Mouse (Mus musculus) mesoderm, embryonic 11.5 days (tissue): ENCODE data around the gene Dnah17.

Experiments used
- DNase-seq: peaks from one replicate; pipeline ENCODE4 v3.0.0-alpha.2; 2012; ENCODE audit warnings: low read depth, low spot score

Dnah17 gene

GRCm38 (mm10) chr11:118143731-118144130 is 13.3 kb upstream of the Dnah17 start:
- DNase-seq, result no peak

GRCm38 (mm10) chr11:118142547-118143165 is 12.2 kb upstream of the Dnah17 start:
- peak; percentile 32 for DNase-seq

GRCm38 (mm10) chr11:118140771-118141565 is 10.5 kb upstream of the Dnah17 start:
- DNase-seq, result no peak

- no peak for DNase-seq
Measured at GRCm38 (mm10) chr11:118138347-118138746, 7.9 kb upstream of the Dnah17 start.

- DNase-seq, result no peak
Measured at GRCm38 (mm10) chr11:118136172-118136632, 5.8 kb upstream of the Dnah17 start.

- no peak for DNase-seq
Measured at GRCm38 (mm10) chr11:118135271-118135670, 4.8 kb upstream of the Dnah17 start.

GRCm38 (mm10) chr11:118133752-118134169 is 3.3 kb upstream of the Dnah17 start:
- DNase-seq, result no peak

GRCm38 (mm10) chr11:118133133-118133751 is 2.8 kb upstream of the Dnah17 start:
- no peak for DNase-seq

- DNase-seq, result no peak
Measured at GRCm38 (mm10) chr11:118132136-118132535, 1.7 kb upstream of the Dnah17 start.

- no peak for DNase-seq
Measured at GRCm38 (mm10) chr11:118129812-118130211, 622 bp downstream of the Dnah17 start.

GRCm38 (mm10) chr11:118121592-118121991 is 8.8 kb downstream of the Dnah17 start:
- DNase-seq, result no peak

- no peak for DNase-seq
Measured at GRCm38 (mm10) chr11:118118777-118119176, 11.7 kb downstream of the Dnah17 start.

GRCm38 (mm10) chr11:118114581-118115110 is 15.8 kb downstream of the Dnah17 start:
- no peak for DNase-seq

- DNase-seq, result no peak
Measured at GRCm38 (mm10) chr11:118113516-118114205, 16.8 kb downstream of the Dnah17 start.

- peak; percentile 88 for DNase-seq
Measured at GRCm38 (mm10) chr11:118104001-118104400, 26.4 kb downstream of the Dnah17 start.

GRCm38 (mm10) chr11:118103383-118103782 is 27.1 kb downstream of the Dnah17 start:
- no peak for DNase-seq

GRCm38 (mm10) chr11:118102838-118103237 is 27.6 kb downstream of the Dnah17 start:
- peak; percentile 90 for DNase-seq

- DNase-seq, result no peak
Measured at GRCm38 (mm10) chr11:118101133-118101532, 29.3 kb downstream of the Dnah17 start.

GRCm38 (mm10) chr11:118096736-118097135 is 33.7 kb downstream of the Dnah17 start:
- no peak for DNase-seq

GRCm38 (mm10) chr11:118095004-118095403 is 35.4 kb downstream of the Dnah17 start:
- no peak for DNase-seq

GRCm38 (mm10) chr11:118091002-118091670 is 39.3 kb downstream of the Dnah17 start:
- DNase-seq, result peak; percentile 25
